In genomic region chr7:28788307-28789195, GRCm38 (mm10) we compare ENCODE assay signal across 9 mouse cellular contexts. TPM values are rescaled to one million over a fixed set of nuclear protein-coding genes. Genes with fewer than 3 reads are reported as not detected.
DNase-seq lines count a peak whose midpoint lies in the region; ATAC-seq lines count a peak whose summit lies in the region.
"Had no signal": no experiment of that assay in that cellular context is flagged by ENCODE, and none has a peak within 500 bp of the region (broad histone marks: within the 10 kb centered on the region; RNA-seq: fewer than 3 reads in every experiment).

Gene Rinl (plus strand): TSS chr7:28788969.

- peaks cover 34% of the 10 kb centered on the region for H3K36me3 ChIP-seq in kidney, embryonic 15.5 days
- H3K36me3 ChIP-seq in megakaryocyte, embryonic 14.5 days (replicated peaks; ENCODE audit: low read length): peaks cover 62% of the 10 kb centered on the region

- 55% methylated on average over 5 of the region's 5 CpGs for WGBS in kidney, embryonic 15.5 days

- no peak within 1 kb of the TSS for H3K9ac ChIP-seq in kidney, embryonic 15.5 days

- DNase-seq in kidney, postnatal 14 days: no peak
- peak; percentile 87 for DNase-seq in thymus, postnatal 14 days
- DNase-seq in frontal cortex, postnatal 14 days (ENCODE audit: low spot score in 2 of 2): no peak
- no peak for DNase-seq in right cerebral cortex, postnatal 25 days
- no peak for DNase-seq in left cerebral cortex, postnatal 10 days (ENCODE audit: extremely low spot score in 1 of 2, low spot score in 2 of 2)
- DNase-seq: cerebellum, postnatal 25 days had no signal

- no peak within 1 kb of the TSS for H3K4me2 ChIP-seq in kidney, embryonic 15.5 days

- no peak within 1 kb of the TSS for H3K4me3 ChIP-seq in kidney, embryonic 15.5 days (replicated peaks)
- peak within 1 kb of the TSS; percentile 88 for H3K4me3 ChIP-seq in megakaryocyte, embryonic 14.5 days (replicated peaks)

- no peak for ATAC-seq in kidney, embryonic 15.5 days (replicated peaks; ENCODE audit: low FRiP score)
- ATAC-seq in inflammation-experienced regulatory T-cells, adult 6 months: peak; percentile 84

- H3K27ac ChIP-seq in kidney, embryonic 15.5 days: peak within 1 kb of the TSS; percentile 29; the same call in 1 of the 2 replicates

- peaks cover 26% of the 10 kb centered on the region for H3K4me1 ChIP-seq in kidney, embryonic 15.5 days
- peaks cover 72% of the 10 kb centered on the region for H3K4me1 ChIP-seq in megakaryocyte, embryonic 14.5 days

- H3K9me3 ChIP-seq in kidney, embryonic 15.5 days (replicated peaks): no peaks in the 10 kb centered on the region
- no peaks in the 10 kb centered on the region for H3K9me3 ChIP-seq in megakaryocyte, embryonic 14.5 days

- intact Hi-C loops in left cerebral cortex, postnatal 10 days (cut with DNase I): loop anchor here (10.0 kb wide), 1 partner anchor 176 kb away; the partner anchor contains the start of gene Actn4

- H3K27me3 ChIP-seq in kidney, embryonic 15.5 days: no peaks in the 10 kb centered on the region
- no peaks in the 10 kb centered on the region for H3K27me3 ChIP-seq in megakaryocyte, embryonic 14.5 days (replicated peaks)

RNA-seq across cellular contexts. Expression of gene Rinl, which starts in this region (rescaled TPM):
- polyA plus RNA-seq in kidney, embryonic 15.5 days (2015; fragmentation: Nextera tagmentation; extraction: Ambion mirVana): 6.2 and 7.4 TPM in 2 replicates
- polyA plus RNA-seq in inflammation-experienced regulatory T-cells, adult 6 months (2017; shearing (Covaris generic)): 100 to 1,000 TPM; 216 to 294 (median 288) TPM
- 30.8 and 66.7 TPM in 2 replicates for polyA plus RNA-seq in megakaryocyte, embryonic 14.5 days (2012; ENCODE audit: insufficient read depth, low replicate concordance)
- total RNA-seq in left cerebral cortex, postnatal 10 days (2021): 1 to 10 TPM in 1 of 2 experiments, under 1 TPM in 1; 0.83 to 3.5 TPM
